Mouse (Mus musculus) activated CD4-positive, CD25-positive, alpha-beta regulatory T cell, adult 4 months (primary cell): ENCODE measurements around the gene Scarf1. TPM values are rescaled to one million over a fixed set of nuclear protein-coding genes. Genes with fewer than 3 reads are reported as not detected.
A peak's percentile ranks its signal among the peaks of the same experiment; 100 is the strongest.
"Not testable (repeated sequence)": the region's sequence is repeated elsewhere in the genome, so short reads cannot be mapped to it uniquely, and the experiment has no call there.

ENCODE experiments used
- ATAC-seq: one replicate; pipeline ENCODE4 v1.8.0; 2017
- polyA plus RNA-seq, 2 experiments: library from polyadenylated mRNA; unstranded; fragments of 100-300 nt; shearing (Covaris generic); gene quantifications; one replicate each; pipeline ENCODE4 v1.2.1; 2017

The Scarf1 gene
- polyA plus RNA-seq, 2 experiments from 2014 or later: 0.42 to 0.47 TPM

DNA sequence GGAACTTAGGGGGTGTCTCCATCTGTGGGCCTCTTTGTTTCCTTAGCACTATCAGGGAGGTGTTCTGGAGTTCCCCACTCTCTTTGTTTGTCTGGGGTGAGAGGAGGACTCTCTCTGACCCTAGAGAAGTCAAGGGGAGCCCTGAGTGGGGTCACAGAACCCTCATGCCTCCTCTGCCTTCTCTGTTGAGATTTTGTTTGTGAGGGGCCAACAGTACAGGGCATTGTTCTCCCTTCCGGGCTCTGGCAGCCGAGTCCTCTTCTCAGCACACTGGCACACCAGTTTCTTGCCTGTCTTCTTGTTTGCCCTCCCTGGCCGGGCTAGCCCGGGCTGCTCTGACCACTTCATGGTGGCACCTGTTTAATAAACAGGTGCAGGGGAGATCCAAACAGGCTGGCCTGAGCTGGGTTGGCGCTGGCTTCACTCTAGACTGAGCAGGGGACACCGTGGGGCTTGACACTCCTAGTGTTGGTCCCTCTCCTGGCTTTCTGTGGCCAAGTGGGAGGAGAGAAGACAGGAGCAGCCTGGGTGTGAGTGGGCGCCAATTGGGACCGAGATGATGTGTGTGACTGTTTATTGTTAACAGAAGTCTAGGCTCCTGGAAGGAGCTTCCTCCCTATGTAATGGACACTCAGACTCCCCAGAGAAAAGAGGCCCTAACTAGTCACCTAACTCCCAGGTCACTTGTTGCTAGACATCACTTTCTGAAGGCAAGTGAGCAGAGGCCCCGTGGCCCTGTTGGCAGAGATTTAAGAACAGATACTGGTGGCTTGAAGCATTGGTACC, 25.0 kb downstream of the Scarf1 start:
- ATAC-seq: no peak

DNA sequence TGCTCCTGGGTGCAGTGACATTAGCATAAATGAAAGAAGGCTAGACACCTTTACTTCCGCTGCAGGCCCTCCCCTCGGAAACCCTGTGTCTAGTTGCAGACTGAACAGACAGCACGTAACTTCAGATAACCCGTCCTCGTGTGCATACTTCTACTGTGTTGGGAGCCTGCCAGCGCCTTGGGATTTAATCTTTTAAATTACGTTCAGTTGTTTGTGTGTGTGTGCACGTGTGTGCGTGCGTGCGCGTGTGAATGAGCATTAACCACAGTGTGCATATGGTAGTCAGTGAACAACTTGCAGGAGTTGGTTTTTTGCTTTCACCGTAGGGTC, 25.6 kb downstream of the Scarf1 start:
- ATAC-seq: peak; percentile 71

DNA sequence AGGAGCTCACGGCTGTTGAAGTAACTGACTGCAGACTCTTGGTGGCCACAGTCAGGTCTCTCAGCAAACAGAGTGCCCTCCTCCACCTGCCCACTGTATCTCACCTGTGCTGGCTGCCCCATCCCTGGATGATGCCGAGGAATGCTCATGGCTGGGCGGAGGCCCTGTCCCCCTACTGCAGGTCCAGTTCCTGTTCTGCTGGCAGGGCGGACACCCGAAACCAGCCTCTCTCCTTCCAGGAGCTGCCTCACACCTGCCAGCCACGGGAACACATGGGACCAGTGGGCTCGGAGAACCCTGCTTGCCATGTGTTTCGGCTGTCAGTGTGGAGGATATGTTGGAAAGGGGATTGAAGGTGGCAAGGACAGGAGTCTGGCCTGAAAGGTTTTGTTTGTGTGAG, 26.9 kb downstream of the Scarf1 start:
- ATAC-seq: no peak

DNA sequence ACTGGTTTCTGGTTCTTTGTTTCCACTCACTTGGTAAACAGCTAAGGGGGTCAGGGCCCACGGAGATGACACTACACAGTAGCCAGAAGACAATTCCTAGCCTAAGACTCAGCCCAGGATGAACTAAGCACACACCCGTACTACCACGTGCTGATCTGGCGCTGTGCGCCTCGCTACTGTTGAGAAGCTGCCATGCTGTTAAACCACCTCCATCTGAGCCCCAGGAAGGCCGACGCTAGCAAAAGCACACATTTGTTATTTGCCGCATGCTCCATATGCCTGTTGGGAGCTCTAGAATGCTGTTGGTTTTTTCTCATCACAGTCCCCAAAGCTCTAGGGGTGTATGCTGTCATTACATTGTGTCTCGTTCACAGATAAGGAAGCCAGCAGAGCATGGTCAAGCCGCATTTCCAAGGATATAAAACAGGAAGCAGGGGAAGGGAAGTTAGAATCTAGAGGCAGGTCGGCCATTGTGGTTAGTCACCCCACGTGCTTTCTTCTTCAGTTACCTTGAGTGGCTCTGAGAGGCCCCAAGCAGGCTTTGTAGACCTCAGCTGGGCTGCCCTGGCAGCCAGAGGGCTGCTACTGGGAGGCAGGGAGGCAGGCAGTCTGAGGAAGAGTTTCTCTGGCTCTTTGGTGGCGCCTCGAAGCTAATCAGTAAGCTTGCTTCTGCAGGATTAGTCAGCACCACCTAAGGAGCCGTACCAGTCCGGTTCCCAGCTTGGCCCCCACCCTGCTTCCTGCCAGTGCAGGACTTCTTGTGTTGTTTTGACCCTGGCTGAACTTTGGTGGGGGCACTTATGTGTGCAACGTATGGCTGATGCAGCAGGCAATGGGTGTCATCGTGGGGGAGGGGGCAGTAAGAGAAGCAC, 27.6 kb downstream of the Scarf1 start:
- ATAC-seq: peak; percentile 13

DNA sequence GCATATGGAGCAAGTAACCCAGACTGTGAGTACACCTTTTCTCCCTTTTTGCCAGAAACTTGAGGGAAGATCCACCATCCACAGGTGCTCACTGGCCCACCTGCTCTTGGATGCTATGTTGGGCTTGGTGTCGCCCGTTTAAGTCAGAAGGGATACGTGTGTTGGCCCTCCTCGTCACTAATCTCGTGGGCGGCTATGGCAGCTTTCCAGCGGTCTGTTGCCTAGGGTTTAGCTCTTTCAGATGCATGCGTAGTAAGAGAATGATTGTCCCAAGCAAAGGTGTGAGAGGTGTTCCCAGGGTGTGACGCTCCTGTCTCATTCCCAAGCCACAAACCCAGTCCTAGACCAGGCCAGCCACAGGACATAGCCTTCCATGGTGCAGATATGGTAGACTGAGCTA, 31.4 kb downstream of the Scarf1 start:
- no peak for ATAC-seq

DNA sequence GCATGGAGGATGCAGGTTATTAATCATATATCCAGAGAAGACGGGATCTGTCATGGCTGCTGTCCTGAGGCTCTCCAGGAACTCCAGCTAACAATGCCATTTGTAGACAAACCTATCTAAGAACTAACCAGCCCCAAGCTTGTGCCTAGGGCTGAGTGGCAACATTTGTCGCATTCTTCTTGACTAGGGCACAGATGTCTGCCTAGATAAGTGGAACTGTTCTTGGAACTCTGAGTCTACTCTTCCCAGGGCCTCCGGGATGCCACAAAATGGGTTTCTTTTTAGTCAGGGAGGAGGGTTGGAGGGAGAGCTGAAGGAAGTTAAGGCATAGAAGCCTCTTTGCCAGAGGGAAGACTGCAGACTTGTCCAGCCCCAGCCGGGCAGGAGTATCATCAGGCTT, 32.7 kb downstream of the Scarf1 start:
- ATAC-seq: no peak

DNA sequence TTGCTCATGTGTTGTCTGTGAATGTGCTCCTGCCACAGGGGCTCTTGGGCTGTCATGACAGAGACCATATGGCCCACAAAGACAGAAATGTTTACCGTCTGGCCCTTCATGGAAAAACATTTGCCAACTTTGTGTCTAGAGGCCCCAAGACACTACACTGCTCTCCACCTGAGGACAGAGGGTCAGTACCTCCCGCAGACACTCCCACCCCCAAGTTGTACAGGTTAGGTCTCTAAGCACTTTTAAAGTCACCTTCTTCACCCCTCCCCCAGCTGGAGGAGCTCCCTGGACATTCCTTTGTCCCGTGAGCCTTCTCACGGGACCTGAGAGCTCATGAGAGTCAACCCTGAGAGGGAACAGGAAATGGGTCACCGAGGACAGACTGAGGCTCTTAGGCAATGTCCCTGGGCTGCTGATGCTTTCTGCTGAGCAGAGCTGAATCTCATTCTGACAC, 36.3 kb downstream of the Scarf1 start:
- no peak for ATAC-seq

DNA sequence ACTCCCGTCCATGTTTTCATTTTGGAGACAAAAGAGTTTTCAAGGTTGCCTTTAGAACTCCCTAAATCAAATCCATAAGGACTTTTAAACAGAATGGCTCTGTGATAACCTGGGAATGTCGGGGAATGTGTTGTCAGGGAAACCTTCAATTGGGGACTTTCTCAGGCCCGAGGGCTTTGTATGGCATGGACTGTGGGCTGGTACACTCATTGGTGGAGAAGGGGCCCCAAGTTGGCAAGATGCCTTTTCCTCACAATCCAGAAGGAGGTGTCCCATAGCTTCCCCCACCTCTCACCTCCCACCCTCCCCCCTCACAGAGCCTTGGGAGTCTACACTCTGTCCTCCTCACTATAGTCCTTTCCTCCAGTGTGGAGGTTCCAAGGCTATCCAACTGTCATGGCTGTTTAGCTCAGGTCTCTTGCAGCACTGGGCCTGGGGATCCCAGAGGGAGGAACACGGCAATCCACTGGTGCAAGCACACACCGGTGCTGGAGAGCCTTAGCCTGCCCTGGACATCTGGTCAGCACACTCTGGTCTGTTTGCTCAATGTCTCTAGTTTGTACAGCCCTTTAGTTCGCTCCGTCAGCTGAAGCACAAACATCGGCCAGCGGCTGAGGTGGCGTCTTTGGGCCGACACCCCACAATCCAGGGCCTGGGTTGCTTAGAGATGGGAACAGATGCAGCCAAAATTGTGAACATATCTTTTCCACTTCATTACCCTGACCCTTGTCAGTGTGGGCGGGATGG, 37.0 kb downstream of the Scarf1 start:
- ATAC-seq: no peak

DNA sequence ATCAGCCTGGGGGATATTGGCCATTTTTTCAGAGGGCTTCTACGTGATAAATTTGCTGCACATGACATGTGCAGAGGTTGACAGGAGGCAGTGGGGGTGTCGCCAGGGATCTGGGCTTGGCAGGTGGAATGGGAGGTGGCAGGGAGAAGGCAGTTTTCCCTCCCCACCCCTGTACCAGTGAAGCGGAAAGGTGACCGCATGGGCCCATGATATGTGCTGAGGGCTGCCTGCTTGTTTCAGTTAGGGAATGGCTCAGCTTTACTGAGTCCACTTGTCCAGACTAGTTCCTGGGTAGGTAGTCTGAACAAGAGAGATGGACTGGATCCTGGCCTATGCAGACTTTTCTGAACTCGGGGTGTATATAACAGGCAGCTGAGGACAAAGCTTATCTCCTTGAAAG, 38.0 kb downstream of the Scarf1 start:
- ATAC-seq: no peak

DNA sequence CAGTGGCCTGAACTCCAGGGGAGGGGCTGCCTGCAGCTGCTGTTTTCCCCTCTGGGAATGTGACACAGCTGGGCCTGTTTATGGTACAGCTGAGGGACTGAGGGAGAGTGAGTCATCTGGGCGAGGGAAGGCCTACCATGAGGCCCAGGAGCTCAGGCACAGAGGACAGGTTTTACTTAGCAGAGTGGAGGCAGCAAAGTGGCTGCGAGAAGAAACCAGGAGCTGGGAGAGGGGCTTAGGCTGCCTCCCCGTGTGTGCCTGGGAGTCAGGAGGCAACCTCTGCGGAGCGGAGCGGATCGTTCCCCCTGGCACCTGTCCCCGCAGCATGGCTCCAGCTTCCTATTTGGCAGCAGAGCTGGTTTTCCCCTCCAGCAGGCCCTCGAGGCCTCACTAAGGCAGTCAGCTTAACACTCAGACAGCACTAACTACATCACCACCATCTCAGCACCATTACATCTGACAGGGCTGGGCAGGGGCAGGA, 38.7 kb downstream of the Scarf1 start:
- no peak for ATAC-seq

DNA sequence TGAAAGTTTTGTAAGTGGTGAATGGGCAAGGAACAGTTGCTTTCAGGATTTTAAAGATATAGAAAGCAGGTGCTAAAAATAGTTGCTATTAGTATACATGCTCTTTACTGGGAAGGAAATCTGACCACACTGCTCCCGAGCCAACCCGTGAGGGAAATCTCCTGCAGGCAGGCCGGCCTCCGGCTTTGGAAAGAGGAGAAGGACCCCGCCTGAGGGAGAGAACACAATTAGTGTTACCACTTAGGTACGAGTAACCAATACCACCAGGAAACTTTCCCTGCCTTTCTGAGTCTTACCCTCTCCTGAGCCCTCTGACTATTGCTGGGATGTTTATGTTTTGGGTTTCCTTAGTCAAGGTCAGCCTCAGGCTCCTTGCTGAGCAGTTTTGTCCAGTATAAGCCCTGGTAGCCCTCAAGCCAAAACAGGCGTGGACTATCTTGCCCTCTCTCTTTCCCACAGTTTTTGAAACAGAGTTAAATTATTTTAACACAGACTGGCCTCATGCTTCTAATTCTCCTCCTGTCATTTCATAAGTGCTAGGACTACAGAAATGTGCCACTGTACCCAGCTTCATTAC, 39.7 kb downstream of the Scarf1 start:
- no peak for ATAC-seq

DNA sequence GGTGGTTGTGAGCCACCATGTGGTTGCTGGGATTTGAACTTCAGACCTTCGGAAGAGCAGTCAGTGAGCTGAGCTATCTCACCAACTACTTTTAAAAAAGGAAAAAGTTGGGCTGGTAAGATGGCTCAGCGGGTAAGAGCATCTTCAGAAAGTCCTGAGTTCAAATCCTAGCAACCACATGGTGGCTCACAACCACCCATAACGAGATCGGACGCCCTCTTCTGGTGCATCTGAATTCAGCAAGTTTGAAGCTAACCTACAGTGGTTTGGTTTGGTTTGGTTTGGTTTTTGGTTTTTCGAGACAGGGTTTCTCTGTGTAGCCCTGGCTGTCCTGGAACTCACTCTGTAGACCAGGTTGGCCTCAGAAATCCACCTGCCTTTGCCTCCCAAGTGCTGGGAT, 42.7 kb downstream of the Scarf1 start:
- not testable (repeated sequence) for ATAC-seq

DNA sequence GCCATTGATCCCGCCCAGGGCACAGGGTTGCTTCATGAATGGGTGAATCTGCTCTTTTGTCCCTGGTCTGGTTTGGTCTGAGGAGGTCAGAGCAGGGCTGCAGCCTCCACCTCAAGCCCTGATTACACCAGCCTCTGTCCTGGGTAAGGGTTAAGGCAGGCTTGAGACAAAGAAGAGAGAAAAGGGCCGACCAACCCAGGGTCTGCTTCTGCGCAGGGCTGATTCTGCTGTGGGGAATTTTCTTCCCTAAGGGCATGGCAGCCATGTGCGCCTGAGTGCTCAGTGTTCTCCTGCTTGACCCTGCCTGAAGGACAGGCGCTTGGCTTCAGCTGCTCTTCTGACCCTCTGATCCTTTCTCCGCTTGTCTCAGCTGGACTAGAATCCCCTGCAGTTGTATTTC, 43.8 kb downstream of the Scarf1 start:
- ATAC-seq: no peak

DNA sequence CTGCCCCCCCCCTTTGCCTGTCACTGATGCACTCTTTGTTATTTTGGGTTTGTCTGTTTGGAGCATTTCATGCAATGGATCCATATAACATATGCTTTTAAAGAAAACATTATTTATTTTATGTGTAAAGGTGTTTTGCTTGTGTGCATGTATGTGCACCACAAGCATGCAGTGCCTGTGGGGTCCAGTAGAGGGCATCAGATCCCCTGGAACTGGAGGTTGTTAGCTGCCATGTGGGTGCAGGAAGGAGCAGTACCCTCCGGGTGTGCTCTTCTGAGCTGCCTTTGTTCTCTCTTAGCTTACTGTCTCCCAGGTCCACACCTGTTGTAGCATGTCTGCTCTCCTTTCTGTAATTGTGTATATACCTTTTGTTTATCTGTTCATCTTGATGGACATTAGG, 44.8 kb downstream of the Scarf1 start:
- ATAC-seq: no peak

DNA sequence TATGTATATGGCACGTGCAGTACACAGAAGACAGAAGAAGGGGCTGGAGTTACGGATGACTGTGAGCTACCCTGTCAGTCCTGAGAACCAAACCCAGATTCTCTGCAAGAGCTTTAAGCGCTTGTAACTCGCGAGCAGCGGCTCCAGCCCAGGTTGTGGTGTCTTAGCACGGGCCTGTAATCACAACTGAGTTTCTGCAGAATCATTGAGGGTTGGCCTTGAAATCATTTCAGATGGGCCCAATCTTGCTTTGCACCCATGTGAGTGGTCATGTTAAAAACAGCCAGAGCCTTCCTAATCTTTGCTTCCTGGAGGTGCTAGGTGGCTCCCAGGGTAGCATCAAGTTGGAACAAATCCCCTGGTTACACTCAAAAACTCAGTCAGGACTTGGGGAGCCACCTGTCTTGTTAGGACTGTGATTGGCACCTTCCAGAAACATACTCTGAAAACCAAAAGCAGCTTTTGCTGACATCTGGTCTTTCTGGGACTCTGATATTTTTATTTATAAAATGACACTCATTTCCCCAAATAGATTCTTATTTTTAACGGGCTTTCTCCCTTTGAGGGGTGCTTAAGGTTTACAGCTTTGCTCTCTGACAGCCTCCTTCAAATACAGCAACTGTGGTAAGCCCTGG, 46.6 kb downstream of the Scarf1 start:
- no peak for ATAC-seq

DNA sequence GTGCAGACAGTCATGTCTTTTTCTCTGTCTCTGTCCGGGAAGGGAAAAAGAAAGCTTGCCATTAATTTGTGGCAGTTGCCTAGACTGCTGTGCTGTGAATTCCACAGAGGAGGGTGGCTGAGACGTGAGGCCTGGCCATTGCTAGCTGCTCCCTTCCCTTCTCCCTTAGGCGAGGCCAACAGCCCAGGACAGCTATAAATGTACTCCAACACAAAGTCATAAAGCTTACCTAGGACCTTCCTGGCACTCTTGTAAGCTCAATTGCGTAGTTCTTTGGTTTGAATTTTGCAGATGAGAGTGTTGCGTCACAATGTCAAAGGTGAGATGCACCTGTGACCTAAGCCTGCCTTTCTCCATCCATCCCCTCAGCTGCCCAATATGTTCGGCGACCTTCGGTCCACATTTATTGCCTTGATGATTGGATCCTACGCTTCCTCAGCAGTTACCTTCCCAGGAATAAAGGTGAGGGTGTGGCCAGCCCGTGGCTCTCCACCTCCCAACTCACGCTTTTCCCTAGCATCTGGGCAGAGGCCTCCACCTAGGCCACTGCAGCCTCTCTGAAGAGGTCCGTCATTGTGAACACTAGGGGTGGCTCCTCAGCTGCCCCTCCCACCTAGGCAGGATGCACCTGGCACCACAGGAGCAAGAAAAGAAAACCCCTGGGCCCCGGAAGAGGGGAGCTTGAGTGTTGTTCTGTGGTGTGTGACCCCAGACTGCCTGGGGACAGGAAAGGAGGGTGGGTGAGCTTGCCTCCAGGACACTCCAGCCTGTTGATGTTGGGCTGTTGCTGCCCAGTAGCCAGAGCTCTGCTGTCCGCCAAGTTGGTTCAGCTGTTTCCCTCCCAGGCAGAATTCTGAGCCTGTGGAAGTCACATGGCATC, 47.4 kb downstream of the Scarf1 start:
- peak; percentile 61 for ATAC-seq

DNA sequence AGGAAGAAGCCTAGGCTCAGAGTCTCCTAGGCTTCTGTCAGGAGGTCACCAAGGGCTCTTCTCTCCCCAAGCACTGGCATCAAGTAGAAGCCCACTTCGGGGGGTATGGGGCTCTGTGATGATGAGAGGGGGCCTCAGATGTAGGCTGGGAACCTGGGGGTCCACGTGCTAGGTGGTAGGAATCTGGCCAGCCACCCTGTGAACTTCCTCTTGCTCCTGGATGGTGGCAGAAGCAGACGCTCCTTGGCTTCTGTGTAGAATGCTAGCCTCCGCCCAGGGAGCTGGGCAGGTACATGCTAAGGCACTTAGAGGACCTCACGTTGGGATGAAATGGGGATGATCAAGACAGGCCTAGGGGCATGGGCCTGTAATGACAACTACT, 48.1 kb downstream of the Scarf1 start:
- ATAC-seq: no peak

DNA sequence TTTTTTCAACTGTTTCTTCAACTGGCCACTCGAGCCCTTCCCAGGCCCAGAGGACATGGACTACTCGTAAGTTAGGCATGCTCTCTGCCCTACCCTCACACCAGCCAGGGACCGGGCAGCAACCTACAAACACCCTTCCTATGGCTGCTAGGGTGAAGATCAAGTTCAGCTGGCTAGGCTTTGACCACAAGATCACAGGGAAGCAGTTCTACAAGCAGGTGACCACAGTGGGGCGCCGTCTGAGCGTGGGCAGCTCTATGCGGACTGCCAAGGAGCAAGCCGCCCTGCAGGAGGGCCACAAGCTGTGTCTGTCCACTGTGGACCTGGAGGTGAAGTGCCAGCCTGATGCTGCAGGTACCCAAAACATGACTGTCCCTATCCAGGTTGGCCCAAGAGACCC, 49.5 kb downstream of the Scarf1 start:
- no peak for ATAC-seq

DNA sequence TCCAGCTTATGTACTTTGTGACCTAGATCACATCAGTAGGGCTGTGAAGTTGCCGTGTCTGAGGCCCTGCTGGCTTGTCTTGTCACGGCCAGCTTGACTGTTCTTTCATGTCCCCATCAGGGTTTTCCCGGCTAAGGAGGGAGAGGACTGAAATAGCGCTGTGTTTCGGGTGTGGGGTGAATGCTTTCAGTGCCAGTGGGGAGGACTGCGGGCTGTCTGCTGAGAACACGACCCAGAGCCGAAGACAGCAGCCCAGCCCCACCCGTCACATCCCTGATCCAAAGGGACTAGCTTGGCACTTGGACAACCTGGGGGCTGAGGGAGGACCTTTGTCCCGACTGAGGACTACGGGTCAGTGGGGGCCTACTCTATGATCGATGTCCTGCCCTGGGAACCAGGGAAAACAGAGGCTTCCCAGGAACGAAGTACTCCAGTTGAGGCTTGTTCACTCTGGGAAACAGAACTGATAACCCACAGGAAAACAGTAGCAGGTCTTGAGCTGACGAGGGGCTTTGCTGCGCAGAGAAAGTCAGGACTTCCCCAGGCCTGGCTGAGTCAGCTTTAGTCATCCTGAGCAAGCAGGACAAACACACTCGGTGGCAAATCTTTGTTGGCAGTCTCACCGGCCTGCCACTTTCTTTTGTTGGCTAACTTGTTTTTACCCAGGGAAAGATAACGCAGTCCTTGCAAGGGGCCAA, 50.7 kb downstream of the Scarf1 start:
- ATAC-seq: no peak

DNA sequence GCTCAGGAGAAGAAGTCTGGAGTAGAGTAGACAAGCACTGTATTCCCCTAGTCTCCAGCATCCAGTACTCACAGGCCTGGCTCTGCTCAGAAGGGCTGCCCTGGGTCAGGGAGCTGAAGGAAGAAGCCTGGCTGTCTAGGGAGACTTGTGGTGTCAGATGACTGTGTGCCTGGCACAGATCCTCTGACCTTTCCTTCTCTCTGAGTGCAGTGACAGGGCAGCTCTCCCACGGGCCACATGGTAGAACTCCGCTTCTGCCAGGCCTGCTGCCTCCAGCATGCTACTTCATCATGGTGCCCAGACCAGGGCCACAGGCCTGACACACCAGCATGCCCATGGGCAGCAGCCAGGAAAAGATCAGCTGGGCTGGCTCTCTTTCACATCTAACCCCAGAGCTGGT, 52.5 kb downstream of the Scarf1 start:
- ATAC-seq: no peak
